Mouse (Mus musculus): ENCODE results near the gene Lrp8. TPM values are rescaled to one million over a fixed set of nuclear protein-coding genes. Genes with fewer than 3 reads are reported as not detected.

Gene Lrp8
- total RNA-seq, 2 experiments from 2014 or later, result 0.75 to 1.6 TPM

- intact Hi-C loops (cut with DNase I), result no loop called here
- DNase-seq (ENCODE audit: low spot score), result no peak
Measured at GRCm38 (mm10) chr4:107899211-107899927, 97.3 kb downstream of the Lrp8 start.

- intact Hi-C loops (cut with DNase I), result no loop called here
- no peak for DNase-seq (ENCODE audit: low spot score)
Measured at GRCm38 (mm10) chr4:107900206-107900605, 98.1 kb downstream of the Lrp8 start.

- no peak for DNase-seq (ENCODE audit: low spot score)
Measured at GRCm38 (mm10) chr4:107904252-107904651, 102.2 kb downstream of the Lrp8 start.

GRCm38 (mm10) chr4:107906561-107906960 lies 104.5 kb downstream of the Lrp8 start:
- no peak for DNase-seq (ENCODE audit: low spot score)
- intact Hi-C loops (cut with DNase I), result no loop called here

More at GRCm38 (mm10) chr4:107904252-107904651, 102.2 kb downstream of the Lrp8 start:
- intact Hi-C loops (cut with DNase I), result no loop called here

- intact Hi-C loops (cut with DNase I), result no loop called here
- no peak for DNase-seq (ENCODE audit: low spot score)
Measured at GRCm38 (mm10) chr4:107910020-107910419, 108.0 kb downstream of the Lrp8 start.

- intact Hi-C loops (cut with DNase I), result loop anchor here (10.0 kb wide), 2 partner anchors 374 to 404 kb away; partner anchors contain the start of gene Coa7
Measured at GRCm38 (mm10) chr4:107920336-107920735, 118.3 kb downstream of the Lrp8 start.

GRCm38 (mm10) chr4:107921152-107921695 lies 119.2 kb downstream of the Lrp8 start:
- intact Hi-C loops (cut with DNase I), result loop anchor here (10.0 kb wide), 2 partner anchors 374 to 404 kb away; partner anchors contain the start of gene Coa7
- no peak for DNase-seq (ENCODE audit: low spot score)

More at GRCm38 (mm10) chr4:107920336-107920735, 118.3 kb downstream of the Lrp8 start:
- no peak for DNase-seq (ENCODE audit: low spot score)

- intact Hi-C loops (cut with DNase I), result loop anchor here (2.0 to 10.0 kb wide), 3 partner anchors 31 to 403 kb away; partner anchors contain the start of gene Coa7
- DNase-seq (ENCODE audit: low spot score), result peak; percentile 9
Measured at GRCm38 (mm10) chr4:107921952-107922351, 119.9 kb downstream of the Lrp8 start.

GRCm38 (mm10) chr4:107923145-107923802 lies 121.2 kb downstream of the Lrp8 start, which contains the start of gene Cpt2:
Gene Cpt2, minus strand, starts transcription at chr4:107923610.
- intact Hi-C loops (cut with DNase I), result loop anchor here (2.0 to 10.0 kb wide), 3 partner anchors 32 to 402 kb away; partner anchors contain the start of gene Coa7

GRCm38 (mm10) chr4:107923803-107924194 lies 121.7 kb downstream of the Lrp8 start:
- DNase-seq (ENCODE audit: low spot score), result no peak
- intact Hi-C loops (cut with DNase I), result loop anchor here (2.0 to 10.0 kb wide), 3 partner anchors 33 to 401 kb away; partner anchors contain the start of gene Coa7

More at GRCm38 (mm10) chr4:107923145-107923802, 121.2 kb downstream of the Lrp8 start, which contains the start of gene Cpt2:
- peak; percentile 95 for DNase-seq (ENCODE audit: low spot score)

Other genes with a start within 250 kb of the Lrp8 start
- gene Dmrtb1, start 118.0 kb upstream of the Lrp8 start, total RNA-seq (2021), result not detected
- 10 to 100 TPM; 42.2 to 47.8 TPM for gene Magoh, start 77.5 kb downstream of the Lrp8 start, total RNA-seq (2021)
- 10 to 100 TPM; 52.3 to 57.1 TPM for gene 0610037L13Rik, start 87.6 kb downstream of the Lrp8 start, total RNA-seq (2021)
- 100 to 1,000 TPM; 269 to 275 TPM for gene Cpt2, start 121.3 kb downstream of the Lrp8 start, total RNA-seq (2021)
- gene Slc1a7, start 166.1 kb downstream of the Lrp8 start, total RNA-seq (2021), result under 1 TPM; 0.29 to 0.39 TPM